Mouse (Mus musculus) heart, adult 2 months (tissue): ENCODE data around the gene Ankdd1b.

Experiments
- EP300 ChIP-seq: fragments of 200-500 bp; IDR thresholded peaks from 2 replicates; pipeline ENCODE4 v1.6.1; 2011; ENCODE audit warnings: low read depth, low read length, control low read depth; ENCODE audit not compliant: insufficient read depth
- POLR2A ChIP-seq: fragments of 200-500 bp; IDR thresholded peaks from 2 replicates; pipeline ENCODE4 v1.6.1; 2011; ENCODE audit warnings: mild to moderate bottlenecking, low read depth, low read length, control low read depth; ENCODE audit not compliant: insufficient read depth

GRCm38 (mm10) chr13:96414384-96414783 lies 56.6 kb downstream of the Ankdd1b start:
- no peak for TF ChIP-seq EP300
- no peak for TF ChIP-seq POLR2A
